Comparison of ENCODE assay signal across 8 mouse cellular contexts in the genomic region with DNA sequence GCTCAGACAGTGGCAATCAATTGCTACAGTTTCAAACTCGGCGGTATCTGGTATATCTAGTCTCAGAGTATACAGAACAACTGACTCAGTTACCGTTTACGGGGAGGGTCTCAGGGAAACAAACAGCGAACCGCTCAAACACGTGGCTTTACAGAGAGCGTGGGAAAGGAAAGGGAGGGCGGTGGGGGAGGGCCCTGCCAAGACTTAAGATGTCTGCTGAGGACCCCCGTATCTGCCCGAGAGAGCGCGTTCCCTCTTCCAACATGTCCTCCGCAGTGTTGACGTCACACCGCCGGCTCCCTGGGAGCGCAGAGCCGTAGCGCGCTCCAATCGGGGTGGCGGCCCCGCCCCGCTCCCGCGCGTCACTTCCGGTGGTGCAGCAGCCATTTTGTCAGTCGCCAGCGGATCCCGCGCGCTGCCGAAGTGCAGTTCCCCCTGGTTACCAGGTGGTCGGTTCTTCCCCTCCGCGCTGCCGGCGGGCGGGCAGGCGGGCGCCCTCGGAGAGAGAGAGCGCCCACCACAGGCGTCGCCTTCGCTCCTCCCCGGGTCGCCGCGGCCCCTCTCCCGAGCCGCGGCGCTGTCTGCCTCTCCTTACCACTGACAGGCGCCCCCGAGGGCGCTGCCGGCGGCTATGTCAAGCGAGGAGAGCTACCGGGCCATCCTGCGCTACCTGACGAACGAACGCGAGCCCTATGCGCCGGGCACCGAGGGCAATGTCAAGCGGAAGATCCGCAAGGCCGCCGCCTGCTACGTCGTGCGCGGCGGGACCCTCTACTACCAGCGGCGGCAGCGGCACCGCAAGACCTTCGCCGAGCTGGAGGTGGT. TPM values are rescaled to one million over a fixed set of nuclear protein-coding genes. Genes with fewer than 3 reads are reported as not detected.
A peak's percentile ranks its signal among the peaks of the same experiment; 100 is the strongest.
DNase-seq lines count a peak whose midpoint lies in the region; ATAC-seq and TF ChIP-seq lines count a peak whose summit lies in the region.

Zbtb11 (plus strand) TSS at position 453 of the 825 bp plus-strand sequence.

- peak within 1 kb of the TSS; percentile 84 for H3K9ac ChIP-seq in ES-E14 (ENCODE audit: insufficient read depth, low read depth, low read length, poor library complexity, severe bottlenecking)
- H3K9ac ChIP-seq in forebrain, embryonic 15.5 days (replicated peaks): peak within 1 kb of the TSS; percentile 86

- H3K27ac ChIP-seq in ES-E14 (ENCODE audit: insufficient read depth, low read depth, low read length, poor library complexity, severe bottlenecking): peak within 1 kb of the TSS; percentile 64
- H3K27ac ChIP-seq in forebrain, embryonic 15.5 days (replicated peaks): peak within 1 kb of the TSS; percentile 92

- intact Hi-C loops in heart, postnatal 25 days (cut with DNase I): loop anchor here (2.0 kb wide), 1 partner anchor 55 kb away; the partner anchor contains the start of gene Pcnp

- TF ChIP-seq POLR2A in lung, adult 2 months (IDR thresholded peaks at IDR 0.05; ENCODE audit: borderline replicate concordance, extremely low read depth, low read depth, low read length): peak; percentile 72; the same call in 1 of the 2 replicates

- peak; percentile 98 for DNase-seq in ES-E14 (ENCODE audit: low read depth, low spot score)
- DNase-seq in cerebellum, adult 11-12 months: peak; percentile 98
- DNase-seq in heart, postnatal 25 days (ENCODE audit: low spot score): peak; percentile 97
- peak; percentile 99 for DNase-seq in layer of hippocampus, adult 18-20 months (ENCODE audit: low spot score in 2 of 2)
- DNase-seq in lung, adult 2 months: peak; percentile 99
- DNase-seq in thymus, adult 18-20 months: peak; percentile 97 to 98

- H3K36me3 ChIP-seq in ES-E14 (ENCODE audit: control insufficient read depth, insufficient read depth, low read length, poor library complexity, severe bottlenecking): peaks cover 27% of the 10 kb centered on the region
- peaks cover 42% of the 10 kb centered on the region for H3K36me3 ChIP-seq in forebrain, embryonic 15.5 days

- H3K4me3 ChIP-seq in ES-E14 (ENCODE audit: insufficient read depth in 1 of 2, low read depth in 1 of 2, low read length in 2 of 2, poor library complexity in 1 of 2, severe bottlenecking in 1 of 2): peak within 1 kb of the TSS; percentile 82 to 86
- H3K4me3 ChIP-seq in forebrain, embryonic 15.5 days: peak within 1 kb of the TSS; percentile 97
- H3K4me3 ChIP-seq in lung, adult 2 months (replicated peaks; ENCODE audit: extremely low read depth, low read depth, low read length): peak within 1 kb of the TSS; percentile 90

- no peaks in the 10 kb centered on the region for H3K27me3 ChIP-seq in forebrain, embryonic 15.5 days

- H3K4me1 ChIP-seq in ES-E14 (ENCODE audit: control insufficient read depth in 2 of 2, insufficient read depth in 2 of 2, low read length in 2 of 2, poor library complexity in 1 of 2): no peaks in the 10 kb centered on the region
- H3K4me1 ChIP-seq in forebrain, embryonic 15.5 days: peaks cover 41% of the 10 kb centered on the region
- H3K4me1 ChIP-seq in lung, adult 2 months (ENCODE audit: control insufficient read depth, insufficient read depth, low read length): no peaks in the 10 kb centered on the region

- H3K4me2 ChIP-seq in forebrain, embryonic 15.5 days (replicated peaks): peak within 1 kb of the TSS; percentile 63

- H3K9me3 ChIP-seq in ES-E14 (ENCODE audit: control insufficient read depth, insufficient read depth, low read depth, low read length): no peaks in the 10 kb centered on the region
- no peaks in the 10 kb centered on the region for H3K9me3 ChIP-seq in forebrain, embryonic 15.5 days

- in situ Hi-C loops in ES-E14 (cut with MboI; ENCODE audit: low sequenced_read_pairs in 2 of 2, unreplicated experiment in 2 of 2): no loop called here

- under 1% methylated on average over 73 of the region's 86 CpGs for WGBS in forebrain, embryonic 15.5 days
- under 1% methylated on average over 84 of the region's 86 CpGs for WGBS in lung, adult 2 months

- peak; percentile 99 for ATAC-seq in forebrain, embryonic 15.5 days (replicated peaks)
- ATAC-seq in neutrophil, adult 5-6 weeks (ENCODE audit: extremely low read depth, insufficient number of reproducible peaks, low FRiP score, poor library complexity, severe bottlenecking): peak; percentile 83

- TF ChIP-seq CTCF in lung, adult 2 months (IDR thresholded peaks at IDR 0.05; ENCODE audit: insufficient read depth, low read length): no peak

TF ChIP-seq in ES-E14, 5 proteins besides CTCF, POLR2A, EP300 and RAD21:
- no peak for TF ChIP-seq MAFK (IDR thresholded peaks at IDR 0.05; ENCODE audit: insufficient read depth, low read depth, low read length)
- no peak for TF ChIP-seq ZC3H11A (IDR thresholded peaks at IDR 0.05; ENCODE audit: borderline replicate concordance, low read depth, low read length)
- TF ChIP-seq ZNF384 (IDR thresholded peaks at IDR 0.05; ENCODE audit: low read depth, low read length): no peak
- peak; percentile 87 for TF ChIP-seq HCFC1 (IDR thresholded peaks at IDR 0.05; ENCODE audit: borderline replicate concordance, insufficient read depth, low read length)
- TF ChIP-seq CHD2 (IDR thresholded peaks at IDR 0.05; ENCODE audit: low read depth, low read length): no peak

RNA-seq across cellular contexts. Expression of gene Zbtb11, which starts in this region (rescaled TPM):
- total RNA-seq in ES-E14 (2012; rRNA removed): 23.3 and 24.3 TPM in 2 replicates
- polyA plus RNA-seq in forebrain, embryonic 15.5 days (2015; fragmentation: Nextera tagmentation; extraction: Ambion mirVana): 20.2 and 20.8 TPM in 2 replicates
- total RNA-seq in heart, postnatal 25 days (2021): 10 to 100 TPM in 1 of 2 experiments, 1 to 10 TPM in 1; 9.7 to 11.4 TPM
- 10 to 100 TPM; 55.7 to 56.6 TPM for total RNA-seq in layer of hippocampus, adult 18-20 months (2021)
- 3.3 and 3.7 TPM in 2 replicates for polyA plus RNA-seq in lung, adult 2 months (2012; rRNA removed)
- total RNA-seq in neutrophil, adult 5-6 weeks (2017): 49.6 and 49.8 TPM in 2 replicates

Comparison
In these comparisons a context has a peak if more than half of its experiments do, and no peak if none do; other contexts are left out.
1. Peak in every context shown above with its lines: DNase-seq, ATAC-seq, H3K4me3 ChIP-seq and H3K27ac ChIP-seq.